Mouse (Mus musculus) heart, embryonic 14.5 days (tissue): ENCODE results near the gene Gnat1. TPM values are rescaled to one million over a fixed set of nuclear protein-coding genes. Genes with fewer than 3 reads are reported as not detected.

Experiments
- ATAC-seq: fragments of 200-750 bp; cut with Nextera tagmentation; 2 replicates; pipeline ENCODE4 v1.8.0; 2017; ENCODE audit warnings: low read depth, moderate TSS enrichment; ENCODE audit not compliant: insufficient number of reproducible peaks, insufficient read depth, low FRiP score
- H3K27ac ChIP-seq, 2 experiments: fragments of 200-500 bp in 1 of 2; fragments of 300-500 bp in 1 of 2; sonication (generic) in 1 of 2; replicated peaks in 1 of 2; 2 replicates each; pipeline ENCODE4 v1.5.1; 2012 to 2014; ENCODE audit warnings: low read depth in 2 of 2, low read length in 2 of 2, control low read depth in 1 of 2, mild to moderate bottlenecking in 1 of 2, mixed read lengths in 1 of 2; ENCODE audit not compliant: control insufficient read depth in 1 of 2, insufficient read depth in 1 of 2
- H3K27me3 ChIP-seq: fragments of 300-500 bp; sonication (generic); 2 replicates; pipeline ENCODE4 v1.6.1; 2014; ENCODE audit warnings: mild to moderate bottlenecking, low read length, control low read depth; ENCODE audit not compliant: control insufficient read depth, insufficient read depth
- H3K36me3 ChIP-seq: fragments of 300-500 bp; sonication (generic); 2 replicates; pipeline ENCODE4 v1.6.1; 2014; ENCODE audit warnings: mild to moderate bottlenecking, control low read depth, low read length, mixed read lengths; ENCODE audit not compliant: control insufficient read depth, insufficient read depth
- H3K4me1 ChIP-seq, 2 experiments: fragments of 200-500 bp in 1 of 2; fragments of 300-500 bp in 1 of 2; sonication (generic) in 1 of 2; 2 replicates each; pipeline ENCODE4 v1.6.1; 2012 to 2014; ENCODE audit warnings: low read length in 2 of 2, control low read depth in 1 of 2, mixed read lengths in 1 of 2; ENCODE audit not compliant: control insufficient read depth in 2 of 2, insufficient read depth in 2 of 2
- H3K4me2 ChIP-seq: fragments of 300-500 bp; sonication (generic); 2 replicates; pipeline ENCODE4 v1.6.1; 2014; ENCODE audit warnings: mild to moderate bottlenecking, low read length
- H3K4me3 ChIP-seq, 2 experiments: fragments of 200-500 bp in 1 of 2; fragments of 300-500 bp in 1 of 2; sonication (generic) in 1 of 2; 2 replicates each; pipeline ENCODE4 v1.5.1; 2012 to 2014; ENCODE audit warnings: low read length in 2 of 2, mild to moderate bottlenecking in 2 of 2, control low read depth in 1 of 2, low read depth in 1 of 2, moderate library complexity in 1 of 2; ENCODE audit not compliant: control insufficient read depth in 1 of 2, insufficient read depth in 1 of 2
- H3K9ac ChIP-seq: fragments of 300-500 bp; sonication (generic); 2 replicates; pipeline ENCODE4 v1.6.1; 2014; ENCODE audit warnings: mild to moderate bottlenecking, low read length
- H3K9me3 ChIP-seq: fragments of 300-500 bp; sonication (generic); 2 replicates; pipeline ENCODE4 v1.6.1; 2016; ENCODE audit warnings: low read length, control low read depth; ENCODE audit not compliant: control insufficient read depth
- WGBS: fragments of 180-500 bp; shearing (Covaris S2); extraction: QIAGEN DNeasy Blood & Tissue Kit; methylation state at CpG from one replicate; pipeline ENCODE4 v1.1.7; 2014; 5-methylcytosine and 5-hydroxymethylcytosine counted together
- polyA plus RNA-seq: library from polyadenylated mRNA; unstranded; fragments of >200 nt; fragmentation: Nextera tagmentation; extraction: Ambion mirVana; gene quantifications from 2 replicates; pipeline ENCODE4 v1.2.1, GENCODE M21; 2014

The Gnat1 gene
- polyA plus RNA-seq, 1 experiment from 2014 or later, result 0.63 TPM

- H3K9ac ChIP-seq, result no peak overlapping the region
- no peak for ATAC-seq
- H3K36me3 ChIP-seq, result peaks cover 8% of the 10 kb centered on the region; the same call in 1 of the 2 replicates
- no peak overlapping the region for H3K27ac ChIP-seq
- H3K27me3 ChIP-seq, result no peaks in the 10 kb centered on the region
- no peaks in the 10 kb centered on the region for H3K9me3 ChIP-seq
- H3K4me3 ChIP-seq, result no peak overlapping the region
- H3K4me1 ChIP-seq, result peaks cover 24 to 28% of the 10 kb centered on the region in 2 experiments
- 64% methylated on average over 5 of the region's 5 CpGs for WGBS
- no peak overlapping the region for H3K4me2 ChIP-seq
These were observed 13.3 kb upstream of the Gnat1 start for GRCm38 (mm10) chr9:107692785-107693184.

GRCm38 (mm10) chr9:107690391-107690790 is 10.9 kb upstream of the Gnat1 start:
- ATAC-seq, result no peak
- Histone ChIP-seq H3K9me3 (no peaks in the 10 kb centered on the region), H3K27ac (no peak overlapping the region), H3K27me3 (no peaks in the 10 kb centered on the region), H3K36me3 (peaks cover 8% of the 10 kb centered on the region; the same call in 1 of the 2 replicates), H3K4me2 (no peak overlapping the region), H3K9ac (no peak overlapping the region), H3K4me3 (no peak overlapping the region), H3K4me1 (peaks cover 18 to 20% of the 10 kb centered on the region in 2 experiments)
- 71% methylated on average over 8 of the region's 8 CpGs for WGBS

- Histone ChIP-seq H3K27ac (no peak overlapping the region), H3K4me2 (no peak overlapping the region), H3K9ac (no peak overlapping the region), H3K27me3 (no peaks in the 10 kb centered on the region), H3K36me3 (peaks cover 8% of the 10 kb centered on the region; the same call in 1 of the 2 replicates), H3K4me1 (peaks cover 10 to 12% of the 10 kb centered on the region in 2 experiments), H3K9me3 (no peaks in the 10 kb centered on the region), H3K4me3 (no peak overlapping the region)
- no peak for ATAC-seq
- WGBS, result 72% methylated on average over 7 of the region's 7 CpGs
These were observed 9.4 kb upstream of the Gnat1 start for GRCm38 (mm10) chr9:107688939-107689338.

- H3K36me3 ChIP-seq, result peaks cover 8% of the 10 kb centered on the region; the same call in 1 of the 2 replicates
- no peak overlapping the region for H3K4me2 ChIP-seq
- ATAC-seq, result no peak
- no peak overlapping the region for H3K27ac ChIP-seq
- 71% methylated on average over 5 of the region's 5 CpGs for WGBS
- no peaks in the 10 kb centered on the region for H3K27me3 ChIP-seq
- H3K4me3 ChIP-seq, result no peak overlapping the region
- H3K9me3 ChIP-seq, result no peaks in the 10 kb centered on the region
- no peak overlapping the region for H3K9ac ChIP-seq
- peaks cover 7 to 9% of the 10 kb centered on the region in 2 experiments for H3K4me1 ChIP-seq
These were observed 8.9 kb upstream of the Gnat1 start for GRCm38 (mm10) chr9:107688415-107688814.

GRCm38 (mm10) chr9:107685231-107685981 is 5.9 kb upstream of the Gnat1 start:
- no peak; the same call in 1 of the 2 replicates for ATAC-seq
- H3K9me3 ChIP-seq, result no peaks in the 10 kb centered on the region
- WGBS, result 44% methylated on average over 17 of the region's 17 CpGs
- H3K27ac ChIP-seq, result no peak overlapping the region
- no peaks in the 10 kb centered on the region for H3K4me1 ChIP-seq
- H3K4me3 ChIP-seq, result no peak overlapping the region
- no peak overlapping the region for H3K4me2 ChIP-seq
- peaks cover under 1% of the 10 kb centered on the region; the same call in 1 of the 2 replicates for H3K27me3 ChIP-seq
- no peak overlapping the region; the same call in 1 of the 2 replicates for H3K9ac ChIP-seq
- H3K36me3 ChIP-seq, result 0 out of 2 replicates have a peak, but pooled peaks cover 2% of the 10 kb centered on the region

- WGBS, result 83% methylated on average over 20 of the region's 20 CpGs
- H3K4me1 ChIP-seq, result no peaks in the 10 kb centered on the region
- no peak for ATAC-seq
- H3K4me3 ChIP-seq, result no peak overlapping the region
- H3K27ac ChIP-seq, result no peak overlapping the region
- peaks cover 10% of the 10 kb centered on the region; the same call in 1 of the 2 replicates for H3K27me3 ChIP-seq
- H3K36me3 ChIP-seq, result no peaks in the 10 kb centered on the region
- H3K9ac ChIP-seq, result no peak overlapping the region
- H3K9me3 ChIP-seq, result no peaks in the 10 kb centered on the region
- H3K4me2 ChIP-seq, result no peak overlapping the region
These were observed 2.9 kb upstream of the Gnat1 start for GRCm38 (mm10) chr9:107682405-107682804.

- H3K4me3 ChIP-seq, result no peak overlapping the region
- H3K4me1 ChIP-seq, result peaks cover 3 to 10% of the 10 kb centered on the region in 2 experiments; a peak in 3 of 4 replicates
- no peaks in the 10 kb centered on the region for H3K36me3 ChIP-seq
- no peak overlapping the region for H3K4me2 ChIP-seq
- H3K27me3 ChIP-seq, result peaks cover 41% of the 10 kb centered on the region
- whole genome bisulfite sequencing, result 88% methylated on average over 2 of the region's 2 CpGs
- H3K9ac ChIP-seq, result no peak overlapping the region
- H3K9me3 ChIP-seq, result no peaks in the 10 kb centered on the region
- ATAC-seq, result no peak
- H3K27ac ChIP-seq, result no peak overlapping the region
These were observed 651 bp downstream of the Gnat1 start for GRCm38 (mm10) chr9:107678861-107679260.
